Mouse (Mus musculus) lung, adult 18-20 months (tissue): ENCODE results near the gene Rcbtb2.

Experiments
- DNase-seq, 2 experiments: peaks; one replicate each; pipeline ENCODE4 v3.0.0; 2022; ENCODE audit warnings: mixed read lengths in 2 of 2

Gene Rcbtb2

DNA sequence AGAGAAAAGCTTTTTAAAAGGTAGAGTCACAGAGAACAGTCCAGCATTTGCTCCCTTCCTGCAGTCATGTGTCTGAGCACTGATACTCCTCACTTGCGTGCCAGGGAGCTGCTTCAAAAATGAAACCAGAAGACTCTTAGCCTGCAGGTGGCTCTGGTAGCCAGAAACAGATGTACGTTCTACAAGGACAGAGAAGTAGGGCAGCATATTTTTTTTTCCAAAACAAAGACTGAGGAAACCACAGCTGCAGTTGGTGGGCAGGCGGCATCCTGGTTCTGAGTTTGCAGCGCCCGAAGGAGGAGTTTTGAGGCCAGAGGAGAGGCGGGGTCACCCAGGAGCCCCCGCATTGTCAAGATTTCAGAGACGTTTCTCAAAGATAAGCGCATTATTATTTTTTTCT is 5.9 kb upstream of the Rcbtb2 start:
- DNase-seq, result peak; percentile 66 to 67

- no peak for DNase-seq
Measured at GRCm38 (mm10) chr14:73117411-73118392, 5.1 kb upstream of the Rcbtb2 start.

- no peak for DNase-seq
Measured at GRCm38 (mm10) chr14:73118482-73119347, 4.1 kb upstream of the Rcbtb2 start.

DNA sequence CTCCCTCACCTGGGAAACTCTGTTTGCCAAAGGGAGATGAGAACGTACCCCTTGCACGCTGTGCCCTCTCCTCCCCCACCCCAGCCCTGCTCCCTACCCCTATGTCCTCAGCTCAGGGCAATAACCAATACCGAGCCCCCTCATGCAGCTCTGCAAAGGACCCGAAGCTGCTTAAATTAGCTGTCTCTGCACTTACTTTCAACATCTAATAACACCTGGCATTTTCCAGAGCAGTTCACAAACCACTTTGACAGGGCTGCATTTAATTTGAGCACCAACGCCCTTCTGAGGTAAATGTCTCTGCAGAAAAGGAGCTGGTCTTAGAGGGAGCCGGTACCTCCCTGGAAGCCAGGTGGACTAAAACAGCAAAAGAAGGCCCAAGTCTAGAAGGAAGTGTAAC is 3.4 kb upstream of the Rcbtb2 start:
- DNase-seq, result no peak

DNA sequence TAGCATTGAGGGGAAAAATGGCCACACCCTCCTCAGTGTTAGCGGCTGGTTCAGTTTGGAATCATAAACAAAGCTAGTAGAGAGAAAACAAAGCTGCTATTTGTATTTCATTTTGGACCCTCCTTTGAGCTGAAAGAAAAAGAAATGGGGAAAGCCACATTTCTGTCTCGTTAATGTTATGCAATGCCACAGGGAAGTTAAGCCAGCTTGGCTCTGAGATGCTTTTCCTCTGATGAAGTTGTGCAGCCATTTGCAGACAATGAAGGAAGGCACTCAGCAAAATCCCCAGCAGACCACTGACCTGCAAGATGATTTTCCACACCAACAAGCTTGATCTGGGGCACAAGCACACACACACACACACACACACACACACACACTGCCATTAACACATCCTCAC is 2.9 kb upstream of the Rcbtb2 start:
- no peak for DNase-seq

- DNase-seq, result no peak
Measured at GRCm38 (mm10) chr14:73122211-73122922, 470 bp upstream of the Rcbtb2 start.

DNA sequence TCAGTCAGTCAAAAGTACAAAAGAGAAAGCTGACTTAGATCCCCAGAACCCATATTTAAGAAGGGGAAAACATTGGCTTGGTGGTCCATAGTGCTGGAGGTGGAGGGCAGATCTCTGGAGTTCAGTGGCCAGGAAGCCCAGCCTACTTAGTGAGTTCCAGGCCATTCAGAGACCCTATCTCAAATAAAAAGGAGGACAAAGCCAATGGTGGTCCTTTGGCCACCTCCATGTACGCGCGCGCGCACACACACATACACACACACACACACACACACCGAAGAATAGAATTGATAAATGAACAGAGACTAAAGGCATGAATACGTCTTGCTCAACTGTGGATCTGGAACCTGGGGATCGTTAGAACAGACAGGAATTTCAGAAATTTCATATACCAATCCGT is 544 bp downstream of the Rcbtb2 start:
- no peak for DNase-seq

GRCm38 (mm10) chr14:73123786-73124185 is 949 bp downstream of the Rcbtb2 start:
- no peak for DNase-seq

DNA sequence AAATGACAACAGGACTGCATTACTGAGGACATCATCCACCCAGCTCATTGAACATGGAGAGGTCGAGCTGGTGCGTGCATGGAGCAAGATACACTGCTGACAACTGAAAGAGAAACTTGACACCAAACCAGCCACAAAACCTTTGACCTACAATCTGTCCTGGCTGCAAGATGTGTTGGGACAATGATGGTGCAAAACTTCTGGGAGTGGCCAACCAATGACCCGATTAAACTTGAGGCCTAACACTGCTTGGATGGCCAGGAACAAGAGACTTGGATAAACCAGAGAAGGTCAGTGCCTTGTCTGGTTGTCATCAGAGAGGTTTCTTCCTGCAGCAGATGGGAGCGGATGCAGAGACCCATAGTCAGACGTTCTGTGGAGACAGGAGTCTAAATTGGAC is 7.7 kb downstream of the Rcbtb2 start:
- no peak for DNase-seq

DNA sequence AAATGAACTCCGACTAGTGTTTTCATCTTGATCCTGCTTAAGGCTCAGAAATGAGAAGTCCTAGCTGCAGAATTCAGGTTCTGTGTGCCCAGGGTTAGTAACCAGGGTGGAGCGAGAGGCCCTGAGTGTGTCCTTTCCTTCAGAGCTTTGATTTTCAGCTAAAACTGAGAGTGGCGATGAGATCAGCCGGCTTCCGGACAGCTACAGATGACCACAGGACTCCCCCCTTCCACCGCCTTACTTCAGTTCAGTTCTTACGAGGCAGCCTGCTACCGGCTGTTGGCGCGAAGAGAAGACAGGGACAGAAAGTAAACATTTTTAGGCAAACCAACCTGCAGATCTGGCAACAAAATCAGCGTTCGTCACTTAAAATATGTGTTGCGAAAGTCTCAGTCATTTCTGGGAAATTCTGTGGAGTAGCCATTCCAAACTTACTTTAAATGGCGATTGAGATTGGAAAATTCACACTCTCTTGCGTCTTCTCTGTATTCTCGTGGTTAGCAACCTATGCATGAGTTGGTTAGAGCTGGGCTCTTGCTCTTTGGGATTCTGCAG is 9.1 kb downstream of the Rcbtb2 start:
- no peak for DNase-seq

GRCm38 (mm10) chr14:73132731-73133130 is 9.9 kb downstream of the Rcbtb2 start:
- no peak for DNase-seq

DNA sequence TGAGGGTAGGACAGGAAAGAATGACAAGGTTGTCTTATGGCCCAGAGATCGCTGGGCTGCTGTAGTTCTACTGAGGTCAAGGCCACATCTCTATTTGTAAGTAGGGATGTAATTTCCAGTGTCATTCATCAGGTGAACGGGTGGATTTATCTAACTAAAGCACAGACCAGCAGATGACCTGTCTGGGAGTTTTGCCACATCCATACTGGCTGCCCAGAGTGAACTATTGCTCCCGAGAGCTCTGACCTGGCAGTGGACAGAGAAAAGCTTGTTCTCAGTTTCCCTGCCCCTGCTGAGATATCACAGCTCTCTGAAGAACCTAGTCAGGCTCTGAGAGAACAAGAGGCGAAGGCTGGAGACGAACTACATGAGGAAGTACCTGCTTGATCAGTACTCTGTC is 14.4 kb downstream of the Rcbtb2 start:
- DNase-seq, result no peak

DNA sequence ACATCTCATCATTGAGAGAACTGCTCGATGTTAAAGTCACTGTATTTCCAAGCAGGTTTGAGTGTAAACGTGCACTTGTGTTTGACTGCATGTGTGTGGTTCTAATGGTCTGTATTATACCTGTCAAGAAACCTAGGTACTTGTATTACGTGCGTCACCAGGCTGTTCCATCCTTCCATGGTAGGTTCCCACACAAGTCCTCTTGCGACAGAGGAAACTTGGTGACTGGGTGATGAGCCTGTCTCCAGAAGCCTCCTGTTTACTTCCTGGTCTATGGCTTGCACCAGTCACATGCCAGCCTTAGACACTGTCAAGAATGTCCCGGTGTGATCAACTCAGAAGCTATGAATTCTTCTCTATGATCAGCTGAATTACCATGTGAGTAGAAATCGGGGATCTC is 15.6 kb downstream of the Rcbtb2 start:
- DNase-seq, result no peak

GRCm38 (mm10) chr14:73139866-73140265 is 17.0 kb downstream of the Rcbtb2 start:
- DNase-seq, result no peak

DNA sequence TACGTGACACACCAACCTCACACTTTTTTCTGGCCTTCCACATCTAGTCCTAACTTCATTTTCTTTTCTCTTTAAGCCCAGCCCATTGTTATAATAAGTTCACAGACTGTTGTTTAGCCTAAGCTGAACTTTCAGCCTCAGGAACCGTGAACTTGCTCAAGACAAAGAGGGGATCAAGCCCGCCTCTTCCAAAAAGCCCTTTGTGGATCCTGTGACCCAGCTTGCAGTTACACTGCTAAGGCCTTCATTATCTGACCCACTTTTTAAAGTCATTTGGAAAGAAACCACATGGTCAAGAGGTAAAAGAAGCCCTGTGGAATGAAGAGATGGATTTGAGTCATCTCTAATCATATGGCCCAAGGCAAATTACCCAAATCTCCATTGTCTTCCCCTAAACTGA is 19.0 kb downstream of the Rcbtb2 start:
- DNase-seq, result no peak

- no peak for DNase-seq
Measured at GRCm38 (mm10) chr14:73142421-73142895, 19.6 kb downstream of the Rcbtb2 start.

GRCm38 (mm10) chr14:73142896-73143709 is 20.3 kb downstream of the Rcbtb2 start:
- peak; percentile 81 to 84 for DNase-seq

DNA sequence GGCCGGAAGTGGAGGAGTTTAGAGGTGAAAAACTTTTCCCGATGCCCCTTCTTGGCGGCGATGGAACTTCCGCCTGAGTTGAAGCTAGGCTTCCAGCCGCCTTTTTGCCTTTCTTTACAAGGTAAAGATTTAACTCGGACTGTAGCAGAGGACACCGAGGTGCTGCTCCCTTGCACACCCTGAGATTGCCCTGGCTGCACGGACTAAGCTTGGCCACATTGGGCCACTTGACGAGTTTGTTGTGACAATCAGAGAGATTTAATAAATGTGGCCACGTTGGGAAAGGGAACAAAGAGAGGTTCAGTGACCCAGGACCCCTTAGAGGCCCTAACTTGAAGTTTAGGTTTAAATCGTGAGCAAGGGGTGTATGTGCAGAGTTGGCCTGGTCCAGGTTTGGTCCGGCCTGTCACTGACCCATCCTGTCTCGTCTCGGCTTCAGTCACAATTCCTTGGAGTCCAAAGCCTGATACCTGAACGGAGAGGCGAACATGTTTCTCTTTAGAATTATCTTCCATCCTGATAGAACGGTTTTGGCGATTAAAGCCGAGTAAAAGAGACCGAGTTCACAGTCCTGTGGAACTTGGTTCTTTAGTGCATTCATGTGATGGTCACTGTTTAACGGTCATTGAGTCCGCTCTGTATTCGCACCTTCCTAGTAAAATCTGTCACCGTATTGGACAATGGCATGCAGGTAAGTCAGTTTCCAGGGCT is 21.0 kb downstream of the Rcbtb2 start:
- DNase-seq, result no peak

GRCm38 (mm10) chr14:73145531-73145930 is 22.7 kb downstream of the Rcbtb2 start:
- no peak for DNase-seq

GRCm38 (mm10) chr14:73146721-73147120 is 23.9 kb downstream of the Rcbtb2 start:
- no peak for DNase-seq

GRCm38 (mm10) chr14:73148125-73148524 is 25.3 kb downstream of the Rcbtb2 start:
- no peak for DNase-seq
